Mouse (Mus musculus): Measurements from ENCODE around the gene Ppp4r2.

GRCm38 (mm10) chr6:100807187-100807586, 26.2 kb upstream of the Ppp4r2 start:
- TF ChIP-seq CTCF (IDR thresholded peaks at IDR 0.05; ENCODE audit: borderline replicate concordance, insufficient read depth, low read depth, low read length) = no peak
- no peak for TF ChIP-seq POLR2A (IDR thresholded peaks at IDR 0.05; ENCODE audit: borderline replicate concordance, insufficient read depth, low read length)

All from cerebellum, adult 2 months (tissue).